ENCODE assay signal across 23 mouse cellular contexts in genomic region chr6:31368559-31368958, GRCm38 (mm10). TPM values are rescaled to one million over a fixed set of nuclear protein-coding genes. Genes with fewer than 3 reads are reported as not detected.
DNase-seq lines count a peak whose midpoint lies in the region; ATAC-seq and TF ChIP-seq lines count a peak whose summit lies in the region.
"Had no signal": no experiment of that assay in that cellular context is flagged by ENCODE, and none has a peak within 500 bp of the region (broad histone marks: within the 10 kb centered on the region; RNA-seq: fewer than 3 reads in every experiment).

No protein-coding gene starts in this region.

- POLR2A ChIA-PET in Patski (lab: Charles Lee): no interaction called here

- no peaks in the 10 kb centered on the region for H3K36me3 ChIP-seq in CH12.LX (replicated peaks in 1 of 2; ENCODE audit: control insufficient read depth in 1 of 2, insufficient read depth in 1 of 2, low read length in 1 of 2)
- H3K36me3 ChIP-seq: embryonic facial prominence, embryonic 15.5 days; heart, embryonic 15.5 days; hindbrain, embryonic 13.5 days; intestine, embryonic 15.5 days; neural tube, embryonic 15.5 days had no signal

- CTCF ChIA-PET in Patski (lab: Charles Lee): no interaction called here

- no peak for ATAC-seq in Patski
- ATAC-seq: forebrain, embryonic 14.5 days; intestine, embryonic 15.5 days; lung, postnatal 0 days; midbrain, embryonic 16.5 days had no signal

- no peak overlapping the region for H3K4me3 ChIP-seq in layer of hippocampus, adult 2 months
- H3K4me3 ChIP-seq in CH12.LX (replicated peaks in 1 of 3; ENCODE audit: low read depth in 2 of 3, low read length in 2 of 3, poor library complexity in 1 of 3): no peak overlapping the region
- H3K4me3 ChIP-seq: embryonic facial prominence, embryonic 15.5 days; heart, embryonic 15.5 days; hindbrain, embryonic 13.5 days; intestine, embryonic 15.5 days; neural tube, embryonic 15.5 days had no signal

- DNase-seq in layer of hippocampus, adult 2 months (ENCODE audit: low spot score in 2 of 2): no peak
- no peak for DNase-seq in layer of hippocampus, adult 8-10 months (ENCODE audit: low spot score in 2 of 2)
- DNase-seq in 416B (ENCODE audit: low read depth): peak; percentile 36
- DNase-seq in CH12.LX (ENCODE audit: extremely low read depth): no peak
- no peak for DNase-seq in Patski (ENCODE audit: low read depth, low spot score)
- no peak for DNase-seq in cerebellum, adult 11-12 months
- no peak for DNase-seq in adrenal gland, postnatal 14 days
- DNase-seq: adrenal gland, adult 8-10 months; cerebellum, adult 9-10 months; gastrocnemius, postnatal 36 days; heart, postnatal 36 days; kidney, adult 8-10 months; kidney, postnatal 25 days; thymus, adult 2 months had no signal

- no peaks in the 10 kb centered on the region for H3K27me3 ChIP-seq in CH12.LX (replicated peaks)
- no peaks in the 10 kb centered on the region for H3K27me3 ChIP-seq in Patski
- H3K27me3 ChIP-seq: embryonic facial prominence, embryonic 15.5 days; heart, embryonic 15.5 days; hindbrain, embryonic 13.5 days; intestine, embryonic 15.5 days; neural tube, embryonic 15.5 days had no signal

- no peak for TF ChIP-seq EP300 in CH12.LX (IDR thresholded peaks at IDR 0.05; ENCODE audit: low read length)

- TF ChIP-seq RAD21 in CH12.LX (IDR thresholded peaks at IDR 0.05; ENCODE audit: low read depth, low read length): peak; percentile 38

- no peak overlapping the region for H3K27ac ChIP-seq in layer of hippocampus, adult 2 months
- no peak overlapping the region for H3K27ac ChIP-seq in CH12.LX (ENCODE audit: insufficient read depth, low read depth)
- H3K27ac ChIP-seq: embryonic facial prominence, embryonic 15.5 days; heart, embryonic 15.5 days; hindbrain, embryonic 13.5 days; intestine, embryonic 15.5 days; macrophage; neural tube, embryonic 15.5 days had no signal

- TF ChIP-seq CTCF in layer of hippocampus, adult 2 months (conservative IDR thresholded peaks at IDR 0.05): peak; percentile 56
- peak in 1 of 2 experiments; percentile 79; a peak in 2 of 4 replicates for TF ChIP-seq CTCF in CH12.LX (conservative IDR thresholded peaks at IDR 0.05 in 1 of 2, IDR thresholded peaks at IDR 0.05 in 1 of 2; ENCODE audit: low read depth in 2 of 2, low read length in 2 of 2)
- peak; percentile 54 for TF ChIP-seq CTCF in Patski (IDR thresholded peaks at IDR 0.05)

- peaks cover 3% of the 10 kb centered on the region for H3K9me3 ChIP-seq in CH12.LX (replicated peaks; ENCODE audit: low read length)
- H3K9me3 ChIP-seq: embryonic facial prominence, embryonic 15.5 days; heart, embryonic 15.5 days; hindbrain, embryonic 13.5 days; intestine, embryonic 15.5 days; neural tube, embryonic 15.5 days had no signal

- H3K9ac ChIP-seq in CH12.LX (ENCODE audit: insufficient read depth, low read depth): no peak overlapping the region
- H3K9ac ChIP-seq: embryonic facial prominence, embryonic 15.5 days; heart, embryonic 15.5 days; hindbrain, embryonic 13.5 days; intestine, embryonic 15.5 days; neural tube, embryonic 15.5 days had no signal

- dilution Hi-C loops in CH12.LX (cut with MboI; ENCODE audit: extremely low pct_ligation_motif_present, extremely low pct_unique_long_range_greater_than_20kb, low sequenced_read_pairs): no loop called here

- H3K4me1 ChIP-seq in CH12.LX (ENCODE audit: control insufficient read depth in 1 of 2, insufficient read depth in 2 of 2): peaks cover 0 to 10% of the 10 kb centered on the region in 2 experiments; a peak in 1 of 4 replicates
- H3K4me1 ChIP-seq: embryonic facial prominence, embryonic 15.5 days; intestine, embryonic 15.5 days; neural tube, embryonic 15.5 days had no signal

- in situ Hi-C loops in CH12.LX (cut with MboI; ENCODE audit: low pct_ligation_motif_present, low pct_unique_long_range_greater_than_20kb, low sequenced_read_pairs) (no loop called here), Patski (cut with MboI; ENCODE audit: low pct_unique_long_range_greater_than_20kb) (no loop called here)

- H3K4me2 ChIP-seq in CH12.LX (ENCODE audit: insufficient read depth, low read depth, poor library complexity, severe bottlenecking): no peak overlapping the region
- H3K4me2 ChIP-seq: embryonic facial prominence, embryonic 15.5 days; heart, embryonic 15.5 days; hindbrain, embryonic 13.5 days; intestine, embryonic 15.5 days; neural tube, embryonic 15.5 days had no signal

- H3K79me2 ChIP-seq in CH12.LX (replicated peaks; ENCODE audit: control insufficient read depth, extremely low read depth, insufficient read depth, poor library complexity, severe bottlenecking): no peaks in the 10 kb centered on the region

- no peak for TF ChIP-seq POLR2A in CH12.LX (IDR thresholded peaks at IDR 0.05; ENCODE audit: low read depth, low read length)

TF ChIP-seq in CH12.LX, 34 proteins besides CTCF, POLR2A, EP300 and RAD21:
- TF ChIP-seq CHD2 (IDR thresholded peaks at IDR 0.05; ENCODE audit: low read length) (no peak), SMC3 (IDR thresholded peaks at IDR 0.05; ENCODE audit: low read depth, low read length) (peak; percentile 48)

RNA-seq across cellular contexts. Expression of gene Mkln1, which starts 30.0 kb away (rescaled TPM):
- total RNA-seq in layer of hippocampus, adult 2 months (2021): 100 to 1,000 TPM; 159 to 164 TPM
- total RNA-seq in layer of hippocampus, adult 8-10 months (2022): 100 to 1,000 TPM; 160 to 192 (median 175) TPM
- total RNA-seq in CH12.LX (2012; rRNA removed): 79.6 and 86.2 TPM in 2 replicates
- 127 and 142 TPM in 2 replicates for total RNA-seq in CH12.LX (2014; rRNA removed)
- 105 and 115 TPM in 2 replicates for polyA plus RNA-seq in CH12.LX (2012; ENCODE audit: insufficient read length, low read depth)
- polyA plus RNA-seq in Patski (2021): 165 TPM
- 164 and 176 TPM in 2 replicates for total RNA-seq in adrenal gland, postnatal 14 days (2021)
